Mouse (Mus musculus): ENCODE data around the gene Irak3. TPM values are rescaled to one million over a fixed set of nuclear protein-coding genes. Genes with fewer than 3 reads are reported as not detected.
A peak's percentile ranks its signal among the peaks of the same experiment; 100 is the strongest.

The Irak3 gene
- total RNA-seq, 2 experiments from 2014 or later = 24.0 to 37.4 TPM

GRCm38 (mm10) chr10:120112507-120113396 lies 89.2 kb downstream of the Irak3 start, which contains the start of gene Helb:
Gene Helb (minus strand): TSS chr10:120112987.
- peak; percentile 94 for ATAC-seq (replicated peaks; ENCODE audit: poor library complexity, severe bottlenecking)

GRCm38 (mm10) chr10:120111691-120112319 lies 90.1 kb downstream of the Irak3 start:
- no peak for ATAC-seq (replicated peaks; ENCODE audit: poor library complexity, severe bottlenecking)

- no peak for ATAC-seq (replicated peaks; ENCODE audit: poor library complexity, severe bottlenecking)
Measured at GRCm38 (mm10) chr10:120100806-120101205, 101.1 kb downstream of the Irak3 start.

GRCm38 (mm10) chr10:120097564-120097963 lies 104.4 kb downstream of the Irak3 start:
- ATAC-seq (replicated peaks; ENCODE audit: poor library complexity, severe bottlenecking) = no peak

- no peak for ATAC-seq (replicated peaks; ENCODE audit: poor library complexity, severe bottlenecking)
Measured at GRCm38 (mm10) chr10:120095716-120096115, 106.2 kb downstream of the Irak3 start.

- ATAC-seq (replicated peaks; ENCODE audit: poor library complexity, severe bottlenecking) = no peak
Measured at GRCm38 (mm10) chr10:120095136-120095535, 106.8 kb downstream of the Irak3 start.

- no peak for ATAC-seq (replicated peaks; ENCODE audit: poor library complexity, severe bottlenecking)
Measured at GRCm38 (mm10) chr10:120092548-120092947, 109.4 kb downstream of the Irak3 start.

Other genes starting within 250 kb of the Irak3 start
- 29.5 and 32.7 TPM in 2 replicates for gene Helb, start 89.1 kb downstream of the Irak3 start, total RNA-seq (2014; fragmentation: Nextera tagmentation)
- 35.3 and 39.7 TPM in 2 replicates for gene Helb, start 89.1 kb downstream of the Irak3 start, total RNA-seq (2017)
- 87.9 and 100 TPM in 2 replicates for gene Tmbim4, start 540 bp downstream of the Irak3 start, total RNA-seq (2014; fragmentation: Nextera tagmentation)
- gene Tmbim4, start 540 bp downstream of the Irak3 start, total RNA-seq (2017) = 100 and 140 TPM in 2 replicates
- 73.4 and 83.8 TPM in 2 replicates for gene Llph, start 24.9 kb upstream of the Irak3 start, total RNA-seq (2014; fragmentation: Nextera tagmentation)
- gene Llph, start 24.9 kb upstream of the Irak3 start, total RNA-seq (2017) = 80.4 and 84.9 TPM in 2 replicates

Measured in granulocyte monocyte progenitor cell, adult 5-6 weeks (primary cell).